Mouse (Mus musculus) cortical plate, adult 2 months (tissue): ENCODE measurements around the gene Vps13d.

Source experiments
- CTCF ChIP-seq: fragments of 200-500 bp; IDR thresholded peaks from 2 replicates; pipeline ENCODE4 v1.5.1; 2011; ENCODE audit warnings: mild to moderate bottlenecking, control low read depth, low read length; ENCODE audit not compliant: insufficient read depth; ENCODE audit errors: extremely low read depth
- POLR2A ChIP-seq: fragments of 200-500 bp; IDR thresholded peaks from 2 replicates; pipeline ENCODE4 v1.6.1; 2011; ENCODE audit warnings: mild to moderate bottlenecking, low read length, control low read depth; ENCODE audit not compliant: insufficient read depth; ENCODE audit errors: extremely low read depth

DNA sequence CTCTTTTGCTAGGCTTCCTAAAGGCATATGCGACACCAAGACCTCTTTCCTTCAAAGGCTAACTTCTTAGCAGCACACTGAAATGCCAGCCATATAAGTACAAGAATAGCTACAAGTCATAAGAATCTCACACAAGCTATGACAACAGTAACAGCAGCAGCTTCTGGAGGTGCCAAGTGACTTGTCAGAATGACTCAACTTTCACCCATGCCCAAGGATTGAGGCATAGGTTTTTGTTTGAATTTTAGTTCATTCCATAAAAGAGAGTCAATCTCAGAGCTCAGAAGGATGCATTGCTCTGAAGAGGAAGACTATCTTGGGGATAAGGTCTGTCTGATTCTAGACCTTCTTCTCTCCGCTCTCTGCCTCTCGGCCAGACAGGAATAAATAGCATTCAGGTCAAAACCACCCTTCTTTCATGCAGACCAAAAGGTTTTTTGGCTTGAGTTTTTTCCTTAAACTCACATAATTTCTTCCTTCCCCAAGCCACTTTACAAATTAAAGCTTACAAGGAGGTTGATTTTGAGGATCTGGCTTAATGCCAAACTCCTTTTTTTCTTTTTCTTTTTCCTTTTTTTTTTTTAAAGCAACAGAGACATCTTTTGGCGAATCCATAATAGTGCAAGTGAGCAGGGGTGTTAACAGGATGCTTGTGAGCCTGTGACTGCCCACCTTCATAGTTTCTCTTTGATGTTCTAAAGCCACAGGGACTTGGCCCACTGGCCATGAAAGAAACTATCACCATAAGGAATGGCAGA, 69.2 kb downstream of the Vps13d start:
- no peak for TF ChIP-seq CTCF
- TF ChIP-seq POLR2A = no peak
